Mouse (Mus musculus) bone marrow macrophage, adult 2 months (primary cell): ENCODE data around the gene Mdm2.

Experiments used
- CTCF ChIP-seq: IDR thresholded peaks from 2 replicates; pipeline ENCODE4 v1.5.1; 2012; ENCODE audit warnings: low read depth, mild to moderate bottlenecking, low read length, moderate library complexity
- POLR2A ChIP-seq: IDR thresholded peaks from 2 replicates; pipeline ENCODE4 v1.6.1; 2012; ENCODE audit warnings: mild to moderate bottlenecking, low read depth, low read length, borderline replicate concordance

DNA sequence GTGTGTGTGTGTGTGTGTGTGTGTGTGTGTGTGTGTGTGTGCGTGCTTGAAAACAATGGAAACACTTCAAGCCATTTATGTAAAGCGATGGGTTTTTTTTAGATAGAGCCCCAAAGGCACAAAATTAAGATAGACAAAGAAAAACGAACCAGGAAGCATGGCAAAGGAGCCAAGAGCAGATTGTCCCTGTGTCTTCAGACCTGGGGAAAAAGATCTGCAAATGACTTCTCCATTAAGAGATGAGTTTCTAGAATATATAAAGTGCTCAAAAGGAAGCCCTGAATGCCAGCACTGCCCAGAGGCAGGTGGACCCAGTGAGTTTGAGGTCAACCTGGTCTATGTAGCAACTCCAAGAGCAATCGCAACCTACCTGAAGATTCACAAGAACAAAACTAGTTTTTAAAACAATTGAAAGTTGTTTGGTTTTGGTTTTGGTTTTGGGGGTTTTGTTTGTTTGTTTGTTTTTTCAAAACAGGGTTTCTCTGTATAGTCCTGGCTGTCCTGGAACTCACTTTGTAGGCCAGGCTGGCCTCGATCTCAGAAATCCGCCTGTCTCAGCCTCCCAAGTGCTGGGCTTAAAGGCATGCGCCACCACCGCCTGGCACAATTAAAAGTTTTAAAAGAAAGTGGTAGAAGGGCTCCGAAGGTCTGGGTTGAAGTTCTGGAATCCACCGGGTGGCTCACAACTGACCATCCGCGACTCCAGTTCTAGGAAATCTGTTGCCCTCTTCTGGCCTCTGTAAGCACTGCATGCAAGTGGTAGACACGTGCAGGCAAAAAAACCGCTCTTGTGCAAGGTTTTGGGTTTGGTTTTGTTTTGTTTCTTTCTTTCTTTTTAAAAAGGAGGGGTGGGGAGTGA, 28.3 kb downstream of the Mdm2 start:
- no peak for TF ChIP-seq POLR2A
- TF ChIP-seq CTCF = no peak
